Mouse (Mus musculus): ENCODE measurements around the gene Ltf. TPM values are rescaled to one million over a fixed set of nuclear protein-coding genes. Genes with fewer than 3 reads are reported as not detected.

Ltf gene
- polyA plus RNA-seq, 1 experiment: 20.3 TPM

- WGBS: 32% methylated on average over 6 of the region's 6 CpGs
- Histone ChIP-seq H3K4me1 (ENCODE audit: control insufficient read depth, insufficient read depth, low read length) (0 out of 2 replicates have a peak, but pooled peaks cover 2% of the 10 kb centered on the region), H3K4me3 (replicated peaks; ENCODE audit: extremely low read depth, low read depth, low read length) (peak within 1 kb of the TSS; percentile 58)
- TF ChIP-seq CTCF (IDR thresholded peaks at IDR 0.05; ENCODE audit: insufficient read depth, low read length) (no peak), POLR2A (IDR thresholded peaks at IDR 0.05; ENCODE audit: borderline replicate concordance, extremely low read depth, low read depth, low read length) (peak; percentile 44; the same call in 1 of the 2 replicates)
- DNase-seq: no peak
Observed at GRCm38 (mm10) chr9:110990204-110990603, 28.9 kb upstream of the Ltf start, which contains the start of gene Rtp3. Gene Rtp3 (minus strand): TSS chr9:110990583.

- no peak for DNase-seq
- Histone ChIP-seq H3K4me3 (replicated peaks; ENCODE audit: extremely low read depth, low read depth, low read length) (no peak overlapping the region), H3K4me1 (ENCODE audit: control insufficient read depth, insufficient read depth, low read length) (no peaks in the 10 kb centered on the region)
- TF ChIP-seq POLR2A (IDR thresholded peaks at IDR 0.05; ENCODE audit: borderline replicate concordance, extremely low read depth, low read depth, low read length): no peak
- TF ChIP-seq CTCF (IDR thresholded peaks at IDR 0.05; ENCODE audit: insufficient read depth, low read length): no peak
- whole genome bisulfite sequencing: 18% methylated on average over 3 of the region's 3 CpGs
Observed at GRCm38 (mm10) chr9:110993281-110993709, 25.8 kb upstream of the Ltf start.

GRCm38 (mm10) chr9:110994716-110995172 is 24.3 kb upstream of the Ltf start:
- peak overlapping the region; percentile 55 for H3K4me3 ChIP-seq (replicated peaks; ENCODE audit: extremely low read depth, low read depth, low read length)
- peak; percentile 73 for DNase-seq
- TF ChIP-seq CTCF (IDR thresholded peaks at IDR 0.05; ENCODE audit: insufficient read depth, low read length) (peak; percentile 15; the same call in 1 of the 2 replicates), POLR2A (IDR thresholded peaks at IDR 0.05; ENCODE audit: borderline replicate concordance, extremely low read depth, low read depth, low read length) (peak; percentile 72; the same call in 1 of the 2 replicates)
- WGBS: 9% methylated on average over 13 of the region's 13 CpGs
- 0 out of 2 replicates have a peak, but pooled peaks cover 3% of the 10 kb centered on the region for H3K4me1 ChIP-seq (ENCODE audit: control insufficient read depth, insufficient read depth, low read length)

- no peak overlapping the region for H3K4me3 ChIP-seq (replicated peaks; ENCODE audit: extremely low read depth, low read depth, low read length)
- peak; percentile 64 for DNase-seq
- TF ChIP-seq POLR2A (IDR thresholded peaks at IDR 0.05; ENCODE audit: borderline replicate concordance, extremely low read depth, low read depth, low read length) (no peak), CTCF (IDR thresholded peaks at IDR 0.05; ENCODE audit: insufficient read depth, low read length) (peak; percentile 100)
- 2% methylated on average over 5 of the region's 5 CpGs for WGBS
- peaks cover 7% of the 10 kb centered on the region; the same call in 1 of the 2 replicates for H3K4me1 ChIP-seq (ENCODE audit: control insufficient read depth, insufficient read depth, low read length)
Observed at GRCm38 (mm10) chr9:110997245-110997644, 21.8 kb upstream of the Ltf start.

GRCm38 (mm10) chr9:110999056-110999455 is 20.0 kb upstream of the Ltf start:
- no peak for DNase-seq
- Histone ChIP-seq H3K4me3 (replicated peaks; ENCODE audit: extremely low read depth, low read depth, low read length) (no peak overlapping the region), H3K4me1 (ENCODE audit: control insufficient read depth, insufficient read depth, low read length) (peaks cover 7% of the 10 kb centered on the region; the same call in 1 of the 2 replicates)
- TF ChIP-seq CTCF (IDR thresholded peaks at IDR 0.05; ENCODE audit: insufficient read depth, low read length) (no peak), POLR2A (IDR thresholded peaks at IDR 0.05; ENCODE audit: borderline replicate concordance, extremely low read depth, low read depth, low read length) (no peak)
- 33% methylated on average over 2 of the region's 2 CpGs for WGBS

- Histone ChIP-seq H3K4me3 (replicated peaks; ENCODE audit: extremely low read depth, low read depth, low read length) (no peak overlapping the region), H3K4me1 (ENCODE audit: control insufficient read depth, insufficient read depth, low read length) (peaks cover 7% of the 10 kb centered on the region; the same call in 1 of the 2 replicates)
- WGBS: 41% methylated on average over 10 of the region's 10 CpGs
- TF ChIP-seq CTCF (IDR thresholded peaks at IDR 0.05; ENCODE audit: insufficient read depth, low read length) (no peak), POLR2A (IDR thresholded peaks at IDR 0.05; ENCODE audit: borderline replicate concordance, extremely low read depth, low read depth, low read length) (no peak)
- DNase-seq: peak; percentile 51
Observed at GRCm38 (mm10) chr9:110999856-111000255, 19.2 kb upstream of the Ltf start.

- WGBS: 85% methylated on average over 12 of the region's 12 CpGs
- TF ChIP-seq CTCF (IDR thresholded peaks at IDR 0.05; ENCODE audit: insufficient read depth, low read length) (no peak), POLR2A (IDR thresholded peaks at IDR 0.05; ENCODE audit: borderline replicate concordance, extremely low read depth, low read depth, low read length) (no peak)
Observed at GRCm38 (mm10) chr9:111001621-111002020, 17.4 kb upstream of the Ltf start.

GRCm38 (mm10) chr9:111003279-111003678 is 15.8 kb upstream of the Ltf start:
- DNase-seq: no peak
- TF ChIP-seq CTCF (IDR thresholded peaks at IDR 0.05; ENCODE audit: insufficient read depth, low read length): no peak
- no peak for TF ChIP-seq POLR2A (IDR thresholded peaks at IDR 0.05; ENCODE audit: borderline replicate concordance, extremely low read depth, low read depth, low read length)
- Histone ChIP-seq H3K4me3 (replicated peaks; ENCODE audit: extremely low read depth, low read depth, low read length) (no peak overlapping the region), H3K4me1 (ENCODE audit: control insufficient read depth, insufficient read depth, low read length) (peaks cover 7% of the 10 kb centered on the region; the same call in 1 of the 2 replicates)
- WGBS: 85% methylated on average over 9 of the region's 9 CpGs

More at GRCm38 (mm10) chr9:111001621-111002020, 17.4 kb upstream of the Ltf start:
- Histone ChIP-seq H3K4me1 (ENCODE audit: control insufficient read depth, insufficient read depth, low read length) (peaks cover 7% of the 10 kb centered on the region; the same call in 1 of the 2 replicates), H3K4me3 (replicated peaks; ENCODE audit: extremely low read depth, low read depth, low read length) (no peak overlapping the region)
- no peak for DNase-seq

- 93% methylated on average over 2 of the region's 2 CpGs for WGBS
- TF ChIP-seq CTCF (IDR thresholded peaks at IDR 0.05; ENCODE audit: insufficient read depth, low read length): no peak
- no peak for TF ChIP-seq POLR2A (IDR thresholded peaks at IDR 0.05; ENCODE audit: borderline replicate concordance, extremely low read depth, low read depth, low read length)
- Histone ChIP-seq H3K4me3 (replicated peaks; ENCODE audit: extremely low read depth, low read depth, low read length) (no peak overlapping the region), H3K4me1 (ENCODE audit: control insufficient read depth, insufficient read depth, low read length) (no peaks in the 10 kb centered on the region)
- DNase-seq: no peak
Observed at GRCm38 (mm10) chr9:111006544-111006943, 12.5 kb upstream of the Ltf start.

- Histone ChIP-seq H3K4me3 (replicated peaks; ENCODE audit: extremely low read depth, low read depth, low read length) (no peak overlapping the region), H3K4me1 (ENCODE audit: control insufficient read depth, insufficient read depth, low read length) (peaks cover 6% of the 10 kb centered on the region; the same call in 1 of the 2 replicates)
- WGBS: 55% methylated on average over 3 of the region's 3 CpGs
- DNase-seq: no peak
- TF ChIP-seq CTCF (IDR thresholded peaks at IDR 0.05; ENCODE audit: insufficient read depth, low read length) (no peak), POLR2A (IDR thresholded peaks at IDR 0.05; ENCODE audit: borderline replicate concordance, extremely low read depth, low read depth, low read length) (no peak)
Observed at GRCm38 (mm10) chr9:111009763-111010162, 9.3 kb upstream of the Ltf start.

All from lung, adult 2 months (tissue).